Mouse (Mus musculus): ENCODE data around the gene Hoxb9. TPM values are rescaled to one million over a fixed set of nuclear protein-coding genes. Genes with fewer than 3 reads are reported as not detected.

The Hoxb9 gene
- total RNA-seq, 2 experiments from 2014 or later = not detected

DNA sequence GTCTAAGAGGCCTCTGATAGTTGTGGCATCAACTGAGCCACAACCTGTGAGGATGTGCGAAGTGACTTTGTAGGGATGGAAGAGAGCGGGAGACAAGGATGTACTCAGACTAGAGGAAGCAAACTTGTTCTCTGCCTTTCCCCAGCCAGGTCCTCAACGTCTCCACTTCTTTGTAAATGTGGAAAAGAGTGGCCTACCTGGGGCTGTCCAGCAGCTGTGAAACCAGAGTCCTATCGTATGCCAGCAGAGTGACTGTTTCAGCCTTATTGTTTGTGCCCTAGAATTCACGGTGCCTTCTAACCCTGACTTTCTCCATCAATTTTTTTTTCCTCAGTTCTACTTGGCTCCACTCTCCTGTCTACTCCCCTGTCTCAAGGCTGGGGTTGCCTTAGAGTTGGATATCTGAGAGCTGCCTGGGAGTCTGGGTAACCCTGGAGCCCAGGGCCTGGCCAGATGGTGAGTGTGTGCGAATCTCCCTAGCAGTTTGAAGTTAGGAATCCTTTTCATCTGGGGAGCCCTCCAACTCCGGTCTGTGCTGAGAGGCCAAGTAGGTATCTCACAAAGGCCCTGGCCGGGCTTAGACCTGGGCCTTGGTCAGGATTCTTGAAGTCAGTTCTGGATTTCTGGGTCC is 6.8 kb upstream of the Hoxb9 start:
- intact Hi-C loops (cut with DNase I) = no loop called here
- DNase-seq (ENCODE audit: low spot score in 2 of 2) = no peak

DNA sequence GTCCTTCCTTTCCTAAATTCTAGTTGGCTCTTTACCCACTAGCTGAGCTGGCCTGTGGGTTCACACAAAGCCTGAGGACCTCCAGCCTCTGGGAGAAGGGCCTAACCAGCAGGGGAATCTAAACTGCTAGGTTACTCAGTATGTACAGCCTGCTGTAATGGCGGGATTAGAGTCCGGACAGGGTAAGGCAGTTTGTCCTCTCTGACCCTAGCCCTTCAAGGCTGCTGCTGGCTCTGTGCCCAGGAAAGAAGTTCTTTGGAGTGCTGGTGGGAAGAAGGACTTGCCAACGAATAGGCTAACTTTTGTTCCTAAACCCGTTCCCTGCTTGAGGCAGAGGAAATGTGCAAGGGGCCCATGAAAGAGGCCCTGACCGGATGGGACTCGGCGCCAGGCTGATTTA is 5.3 kb upstream of the Hoxb9 start:
- intact Hi-C loops (cut with DNase I) = no loop called here
- no peak for DNase-seq (ENCODE audit: low spot score in 2 of 2)

DNA sequence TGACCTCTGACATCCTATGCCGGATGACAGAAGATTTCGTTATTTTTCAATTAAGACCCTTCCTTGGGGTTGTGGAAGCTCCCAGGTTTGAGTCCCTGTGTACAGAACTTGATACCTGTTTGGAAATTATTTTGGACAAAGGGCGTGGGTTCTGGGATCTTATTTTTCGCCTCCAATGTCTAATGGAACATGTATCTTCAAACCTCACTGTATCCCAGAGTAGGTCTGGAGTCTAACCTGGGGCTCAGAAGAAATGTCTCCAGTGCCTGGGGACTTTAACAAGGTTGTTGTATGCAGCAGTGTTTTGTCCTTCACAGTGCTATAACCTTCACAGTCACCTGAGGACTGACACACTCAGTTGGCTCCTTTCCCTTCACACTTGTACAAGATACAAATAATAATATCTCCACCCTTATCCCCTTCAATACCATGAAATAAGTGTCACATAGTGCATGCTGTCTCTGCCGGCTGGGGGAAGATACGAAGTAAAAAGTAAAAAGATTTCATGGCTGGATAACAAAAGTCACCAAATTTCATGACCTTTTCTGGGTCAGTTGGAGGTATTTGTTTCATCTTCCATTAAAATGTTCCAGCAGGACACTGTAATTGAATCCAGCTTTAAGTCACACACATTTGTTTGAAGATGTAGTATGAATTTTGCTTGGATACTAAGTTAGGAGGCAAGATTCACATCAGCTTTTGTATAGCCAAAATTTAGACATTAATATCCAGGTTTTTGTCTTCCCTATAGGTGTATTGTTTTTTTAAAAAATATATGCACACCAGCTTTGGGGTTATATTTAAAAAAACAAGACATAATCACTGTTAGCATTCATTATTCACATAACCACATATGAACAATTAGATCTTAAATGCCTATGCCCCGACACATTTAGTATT is 4.0 kb upstream of the Hoxb9 start:
- intact Hi-C loops (cut with DNase I) = no loop called here
- no peak for DNase-seq (ENCODE audit: low spot score in 2 of 2)

DNA sequence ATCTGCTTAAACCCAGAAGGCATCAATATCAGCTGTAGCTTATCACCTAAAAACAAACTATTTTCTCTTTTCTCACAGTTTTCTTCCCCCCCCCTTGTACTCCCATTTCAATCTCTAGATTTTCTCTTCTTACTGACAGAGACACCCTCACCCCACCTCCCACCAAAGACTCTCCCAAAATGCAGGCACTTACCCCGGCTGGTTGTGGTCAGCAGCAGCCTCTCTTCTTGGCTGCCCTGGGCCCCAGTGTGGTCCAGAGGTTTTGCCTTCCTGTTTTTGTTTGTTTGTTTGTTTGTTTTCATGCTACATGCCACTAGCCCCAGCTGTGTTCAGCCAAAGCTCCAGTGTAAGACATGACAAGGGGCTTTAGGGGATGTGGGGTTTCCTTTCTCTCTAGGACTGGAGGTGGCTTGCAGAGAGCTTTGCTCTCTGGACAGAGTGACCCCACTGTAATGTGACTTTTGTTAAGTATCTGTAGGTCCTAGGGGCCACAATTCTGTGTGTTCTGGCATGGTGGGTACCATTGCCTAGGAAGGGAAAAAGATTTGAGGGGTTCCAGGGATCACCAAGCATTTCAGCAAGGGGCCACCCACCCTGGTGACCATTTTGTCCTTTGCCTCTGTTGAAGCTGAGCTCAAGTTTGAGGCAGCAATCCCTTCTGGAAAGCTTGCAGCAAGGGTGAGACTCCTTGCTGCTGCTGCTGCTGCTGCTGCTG is 3.1 kb upstream of the Hoxb9 start:
- intact Hi-C loops (cut with DNase I) = no loop called here
- DNase-seq (ENCODE audit: low spot score in 2 of 2) = no peak

DNA sequence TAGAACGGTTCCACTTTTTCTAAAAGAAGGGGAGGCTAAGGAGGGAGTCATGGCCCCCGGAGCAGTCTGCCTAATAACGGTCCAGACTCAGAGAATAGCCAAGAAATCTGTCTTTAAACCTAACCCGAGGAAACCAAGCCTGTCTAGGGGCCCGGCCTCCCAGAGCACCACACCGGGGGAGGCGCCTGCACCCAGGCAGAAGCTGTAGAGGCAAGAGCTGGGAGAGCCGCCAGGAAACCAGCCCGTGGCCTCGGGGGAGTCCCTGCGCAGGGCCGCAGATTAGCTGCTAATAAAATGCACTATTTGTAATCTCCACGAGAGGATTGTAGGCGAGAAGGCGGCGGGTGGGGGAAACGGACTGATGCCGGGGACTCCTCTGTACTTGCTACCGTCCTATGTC is 1.4 kb upstream of the Hoxb9 start:
- DNase-seq (ENCODE audit: low spot score in 2 of 2) = no peak
- intact Hi-C loops (cut with DNase I) = no loop called here

DNA sequence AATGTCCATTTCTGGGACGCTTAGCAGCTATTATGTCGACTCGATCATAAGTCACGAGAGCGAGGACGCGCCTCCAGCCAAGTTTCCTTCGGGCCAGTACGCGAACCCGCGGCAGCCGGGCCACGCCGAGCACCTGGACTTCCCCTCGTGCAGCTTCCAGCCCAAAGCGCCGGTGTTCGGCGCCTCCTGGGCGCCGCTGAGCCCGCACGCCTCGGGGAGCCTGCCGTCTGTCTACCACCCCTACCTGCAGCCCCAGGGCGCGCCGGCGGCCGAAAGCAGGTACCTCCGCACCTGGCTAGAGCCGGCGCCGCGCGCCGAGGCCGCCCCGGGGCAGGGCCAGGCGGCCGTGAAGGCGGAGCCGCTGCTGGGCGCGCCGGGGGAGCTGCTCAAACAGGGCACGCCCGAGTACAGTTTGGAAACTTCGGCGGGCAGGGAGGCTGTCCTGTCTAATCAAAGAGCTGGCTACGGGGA is 319 bp downstream of the Hoxb9 start:
- intact Hi-C loops (cut with DNase I) = no loop called here

DNA sequence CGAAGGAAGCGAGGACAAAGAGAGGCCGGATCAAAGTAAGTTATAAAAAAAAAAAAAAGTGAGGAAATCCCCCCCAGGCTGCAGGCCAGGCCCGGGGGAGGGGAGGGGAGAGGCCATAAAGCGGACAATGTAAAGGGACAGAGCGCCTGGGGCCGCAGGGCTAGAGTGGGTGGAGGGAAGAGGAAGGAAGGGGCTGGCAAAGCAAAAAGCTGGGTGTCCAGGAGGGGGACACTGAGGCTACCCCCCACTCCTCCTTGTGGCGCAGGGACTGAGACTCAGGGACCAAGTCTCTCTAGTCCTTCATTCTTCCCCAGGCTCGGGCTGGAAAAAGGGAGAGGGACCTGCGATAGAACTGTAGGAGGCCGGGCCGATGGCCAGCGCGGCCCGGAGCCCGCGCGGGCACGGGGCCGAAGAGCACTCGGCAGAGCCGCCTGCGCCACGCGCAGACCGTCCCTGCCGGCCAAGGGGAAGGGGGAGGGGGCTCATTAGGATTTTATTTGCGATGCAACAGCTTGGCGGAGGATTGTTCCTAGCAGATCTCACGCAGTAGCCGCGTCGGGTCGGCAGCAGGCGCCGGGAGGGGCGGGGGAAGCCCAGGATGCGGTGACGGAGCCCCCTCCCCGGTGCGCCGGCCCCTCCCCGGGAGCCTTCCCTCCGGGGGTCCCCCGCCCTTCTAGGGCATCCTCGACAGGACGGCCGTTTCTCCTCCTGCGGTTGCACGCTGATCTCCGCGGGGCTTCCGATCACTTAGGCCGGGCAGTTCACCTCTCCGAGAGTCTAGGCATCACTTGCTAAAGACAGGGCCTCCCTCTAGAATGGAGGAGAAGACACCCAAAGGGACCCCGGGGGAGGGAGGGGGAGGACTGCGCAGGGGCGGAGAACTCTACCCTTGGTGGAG is 1.0 kb downstream of the Hoxb9 start:
- DNase-seq (ENCODE audit: low spot score in 2 of 2) = no peak
- intact Hi-C loops (cut with DNase I) = no loop called here

More for the DNA sequence above, 319 bp downstream of the Hoxb9 start:
- DNase-seq (ENCODE audit: low spot score in 2 of 2) = no peak

DNA sequence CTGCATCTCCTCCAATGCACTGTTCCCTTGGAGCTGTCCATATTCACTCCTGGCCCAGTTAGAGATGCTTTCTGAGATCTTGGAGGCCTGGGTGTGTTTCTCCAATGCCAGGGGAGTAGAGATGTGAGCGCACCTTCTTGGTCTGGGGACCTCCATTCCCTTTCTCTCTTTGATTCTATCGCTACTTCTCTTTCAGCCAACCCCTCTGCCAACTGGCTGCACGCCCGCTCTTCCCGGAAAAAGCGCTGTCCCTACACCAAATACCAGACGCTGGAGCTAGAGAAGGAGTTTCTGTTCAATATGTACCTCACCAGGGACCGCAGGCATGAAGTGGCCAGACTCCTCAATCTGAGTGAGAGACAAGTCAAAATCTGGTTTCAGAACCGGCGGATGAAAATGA is 3.2 kb downstream of the Hoxb9 start:
- no peak for DNase-seq (ENCODE audit: low spot score in 2 of 2)
- intact Hi-C loops (cut with DNase I) = no loop called here

DNA sequence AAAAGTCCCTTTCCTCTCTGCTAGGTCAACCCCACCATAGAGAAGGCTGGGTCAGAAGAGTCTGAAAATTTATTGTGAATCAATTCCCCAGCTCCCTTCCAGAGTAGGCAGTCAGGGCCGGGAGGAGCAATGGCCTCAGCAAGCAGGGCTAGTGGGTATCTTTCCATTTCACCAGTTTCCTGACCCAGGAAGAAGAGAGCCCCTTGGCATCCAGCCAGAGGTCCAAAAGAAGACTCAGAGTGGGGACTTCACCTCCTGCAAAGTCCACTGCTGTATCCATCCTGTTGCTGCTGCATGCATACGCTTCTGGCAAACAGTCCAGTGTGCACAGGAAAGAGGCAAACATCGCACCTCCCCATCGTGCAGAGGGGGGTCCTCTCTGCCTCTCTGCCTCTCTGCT is 4.6 kb downstream of the Hoxb9 start:
- no peak for DNase-seq (ENCODE audit: low spot score in 2 of 2)
- intact Hi-C loops (cut with DNase I) = loop anchor here (2.0 to 5.0 kb wide), 4 partner anchors 277 to 461 kb away; no protein-coding TSS in a partner anchor

DNA sequence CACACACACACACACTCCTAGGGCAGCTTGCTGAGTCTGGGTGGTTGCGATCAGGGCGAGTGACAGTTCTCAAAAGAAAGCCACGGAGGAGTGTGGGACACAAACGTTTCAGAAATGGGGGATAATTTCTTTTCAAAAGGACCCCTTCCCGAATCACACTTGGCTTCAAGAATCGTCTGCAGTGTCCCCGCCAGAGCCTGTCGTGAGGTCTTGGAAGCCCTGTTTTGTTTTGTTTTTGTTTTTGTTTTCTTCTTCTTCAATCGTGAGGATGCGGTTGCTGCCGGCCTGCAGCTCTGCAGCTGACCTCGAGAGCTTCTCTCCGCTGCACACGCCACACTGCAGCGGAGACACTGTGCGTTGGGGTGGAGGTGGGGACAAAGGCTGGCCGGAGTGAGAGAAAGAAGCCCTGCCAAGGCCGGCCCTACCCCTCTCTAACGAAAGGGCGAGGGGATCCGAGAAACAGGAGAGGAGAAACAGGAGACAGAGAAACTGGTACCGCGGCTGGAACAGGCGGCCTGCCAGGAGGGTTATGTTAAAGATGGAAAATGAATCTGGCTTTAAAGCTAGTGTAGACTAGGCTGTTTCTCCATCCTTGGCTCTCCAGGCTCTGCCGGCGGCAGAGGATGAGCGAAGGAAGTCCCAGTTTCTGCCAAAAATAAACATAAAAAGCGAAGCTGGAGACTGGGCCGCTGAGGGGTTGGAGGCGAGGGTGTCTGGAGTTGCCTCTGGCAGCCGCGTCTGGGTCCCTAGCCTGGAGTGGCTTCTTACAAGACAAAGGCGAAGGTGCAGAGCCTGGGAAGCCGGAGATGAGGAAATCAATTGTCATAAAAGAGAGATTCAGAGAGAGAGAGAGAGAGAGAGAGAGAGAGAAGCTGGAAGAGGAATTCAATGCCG is 6.1 kb downstream of the Hoxb9 start:
- no peak for DNase-seq (ENCODE audit: low spot score in 2 of 2)
- intact Hi-C loops (cut with DNase I) = loop anchor here (2.0 to 5.0 kb wide), 6 partner anchors 275 to 583 kb away; partner anchors contain the start of gene Snx11

DNA sequence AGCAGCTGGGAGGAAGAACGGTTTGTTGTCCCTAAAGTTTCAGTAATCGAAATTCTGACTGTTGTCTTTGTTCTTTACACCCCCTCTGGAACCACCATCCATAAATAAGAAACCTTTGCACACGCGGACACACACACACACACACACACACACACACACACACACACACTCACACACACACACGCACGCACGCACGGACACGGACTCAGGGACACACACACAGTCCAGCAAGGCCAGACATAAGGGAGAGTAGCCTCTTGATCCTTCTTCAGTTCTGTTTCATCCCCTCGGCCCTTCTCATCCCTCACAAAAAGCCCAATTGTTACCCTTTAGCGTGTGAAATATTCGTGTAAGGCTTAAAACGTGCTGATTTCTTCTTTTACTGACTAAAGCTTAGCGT is 7.1 kb downstream of the Hoxb9 start:
- intact Hi-C loops (cut with DNase I) = loop anchor here (2.0 to 5.0 kb wide), 5 partner anchors 344 to 582 kb away; partner anchors contain the start of gene Snx11

DNA sequence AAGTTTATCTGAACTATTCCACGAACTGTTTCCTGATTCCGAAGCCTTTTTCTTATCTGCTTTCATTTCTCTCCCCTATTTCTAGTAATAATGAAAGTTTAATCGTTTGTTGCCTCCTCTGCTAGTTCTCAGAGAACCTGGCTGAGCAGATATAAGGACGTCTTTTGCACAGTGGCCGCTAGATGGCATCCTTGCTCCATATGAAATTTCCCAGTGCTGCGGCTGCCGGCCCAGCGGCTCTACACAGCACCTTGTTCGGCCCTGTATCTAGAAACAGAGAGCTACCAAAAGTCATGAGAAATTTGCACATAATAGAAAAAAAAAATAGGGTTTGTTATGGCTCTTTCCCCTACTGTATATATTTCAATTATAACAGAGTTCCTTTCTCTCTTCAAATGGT is 7.5 kb downstream of the Hoxb9 start:
- peak; percentile 79 to 81 for DNase-seq (ENCODE audit: low spot score in 2 of 2)
- intact Hi-C loops (cut with DNase I) = loop anchor here (2.0 to 5.0 kb wide), 5 partner anchors 344 to 582 kb away; partner anchors contain the start of gene Snx11

More for the DNA sequence above, 7.1 kb downstream of the Hoxb9 start:
- DNase-seq (ENCODE audit: low spot score in 2 of 2) = no peak

DNA sequence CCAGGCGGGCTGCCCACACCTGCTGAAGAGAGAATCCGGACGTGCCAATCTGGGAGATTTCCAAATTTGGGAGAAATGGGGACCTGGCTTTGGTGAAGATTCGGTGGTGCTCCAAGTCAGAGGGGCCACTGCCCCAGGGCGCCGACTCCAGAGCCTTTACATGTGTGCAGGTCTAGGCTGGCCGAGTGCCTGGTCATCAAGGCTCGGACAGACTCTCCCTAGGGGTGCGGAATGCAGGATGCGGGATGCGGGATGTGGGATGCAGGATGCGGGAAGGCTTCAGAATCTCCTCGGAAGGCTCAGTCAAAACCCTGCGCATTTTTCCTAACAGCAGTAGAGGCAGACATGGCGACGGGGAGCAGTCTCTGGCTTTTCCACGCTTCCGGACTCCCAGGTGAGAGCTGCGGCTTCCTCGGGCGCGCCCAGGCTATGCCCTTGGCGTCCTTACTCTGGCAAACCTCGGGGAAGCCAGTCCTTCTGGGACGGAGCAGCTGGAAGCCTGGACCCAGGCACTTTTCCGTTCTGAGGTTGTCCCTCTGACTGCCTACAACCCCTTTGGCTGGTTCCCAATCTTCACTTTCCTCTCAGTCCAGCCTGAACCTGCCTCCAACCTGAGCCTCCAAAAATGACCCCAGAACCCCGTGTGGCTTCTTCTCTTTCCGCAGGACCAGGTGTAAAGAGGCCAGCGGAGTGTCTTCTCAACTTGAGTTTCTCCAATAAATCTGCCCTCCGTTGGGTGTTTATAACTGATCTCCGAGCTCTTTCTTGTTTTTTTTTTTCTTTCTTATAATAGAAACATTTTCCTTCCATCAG is 8.4 kb downstream of the Hoxb9 start:
- intact Hi-C loops (cut with DNase I) = loop anchor here (2.0 to 5.0 kb wide), 5 partner anchors 343 to 581 kb away; partner anchors contain the start of gene Snx11
- no peak for DNase-seq (ENCODE audit: low spot score in 2 of 2)

DNA sequence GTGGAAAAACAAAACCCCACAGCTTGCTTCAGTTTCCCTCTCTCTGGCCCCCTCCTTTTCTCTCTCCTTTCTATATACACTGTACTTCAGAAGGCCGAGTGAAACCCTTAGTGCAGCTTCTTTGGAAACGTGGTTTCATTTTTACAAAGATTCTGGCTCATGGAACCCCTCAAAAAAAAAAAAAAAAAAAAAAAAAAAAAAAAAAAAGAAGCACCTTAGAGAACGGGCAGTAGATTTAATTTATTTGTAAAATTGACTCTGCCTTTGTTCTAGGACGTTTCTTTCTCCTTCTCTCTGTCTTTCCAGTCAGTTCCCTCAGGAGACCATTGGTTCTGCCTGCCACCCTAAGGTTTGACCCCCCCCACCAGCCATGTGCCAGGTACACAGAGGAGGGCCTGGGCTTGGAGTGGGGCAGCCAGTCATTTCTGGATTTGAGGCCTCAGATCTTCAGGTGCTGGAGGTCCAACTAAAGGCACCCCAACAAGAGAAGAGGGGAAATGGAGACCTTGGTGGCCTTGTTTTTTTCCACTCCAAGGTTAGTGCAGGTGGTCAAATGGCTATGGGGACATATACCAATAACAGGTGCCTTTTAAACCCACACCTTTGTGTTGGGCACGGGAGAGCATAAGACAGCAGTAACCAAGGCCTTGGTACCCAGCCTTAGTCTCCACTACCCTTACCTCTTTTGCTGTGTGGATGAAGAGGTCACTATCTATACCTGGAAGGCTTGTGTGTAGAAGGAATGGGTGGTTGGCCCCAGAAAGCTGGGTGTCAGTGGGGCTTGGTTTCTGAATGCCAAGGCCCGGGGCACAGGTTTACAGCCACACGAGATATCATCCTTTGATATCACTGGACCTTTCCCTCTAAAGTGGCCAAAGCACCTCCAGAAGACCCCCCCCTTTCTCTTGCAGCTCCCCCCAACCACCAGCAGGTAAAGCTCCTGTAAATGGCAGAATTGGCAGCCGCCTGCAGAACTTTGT is 9.4 kb downstream of the Hoxb9 start:
- no peak for DNase-seq (ENCODE audit: low spot score in 2 of 2)
- intact Hi-C loops (cut with DNase I) = no loop called here

DNA sequence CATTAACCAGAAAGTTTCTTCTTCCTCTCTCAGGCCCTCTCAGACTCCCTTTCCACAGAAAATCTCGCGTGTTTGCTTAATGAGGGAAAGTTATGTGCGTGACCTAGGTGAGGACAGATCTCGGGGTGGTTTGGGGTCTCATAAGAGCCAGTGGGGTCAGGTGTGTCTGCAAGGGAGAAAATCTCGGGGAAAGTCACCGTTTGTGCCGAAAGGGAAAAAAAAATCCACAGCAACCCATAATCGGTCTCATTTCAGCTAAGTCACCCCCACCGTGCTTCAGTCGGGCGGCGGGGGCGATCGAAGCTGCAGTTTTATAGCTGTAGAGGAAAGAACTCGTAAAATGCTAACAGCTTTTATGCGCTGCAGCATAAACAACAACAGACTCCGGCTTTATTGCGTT is 10.1 kb downstream of the Hoxb9 start:
- intact Hi-C loops (cut with DNase I) = no loop called here
- DNase-seq (ENCODE audit: low spot score in 2 of 2) = no peak
